Mouse (Mus musculus) liver, embryonic 15.5 days (tissue): ENCODE results near the gene Zkscan14. TPM values are rescaled to one million over a fixed set of nuclear protein-coding genes. Genes with fewer than 3 reads are reported as not detected.
"Not testable (repeated sequence)": the region's sequence is repeated elsewhere in the genome, so short reads cannot be mapped to it uniquely, and the experiment has no call there.

ENCODE experiments used
- ATAC-seq: fragments of 200-750 bp; cut with Nextera tagmentation; 2 replicates; pipeline ENCODE4 v1.8.0; 2017; ENCODE audit warnings: moderate number of reproducible peaks, mild to moderate bottlenecking, moderate library complexity; ENCODE audit not compliant: insufficient read depth
- H3K27ac ChIP-seq: fragments of 300-500 bp; sonication (generic); replicated peaks from 2 replicates; pipeline ENCODE4 v1.5.1; 2015; ENCODE audit warnings: mild to moderate bottlenecking, inconsistent platforms
- H3K27me3 ChIP-seq: fragments of 300-500 bp; sonication (generic); 2 replicates; pipeline ENCODE4 v1.6.1; 2015; ENCODE audit warnings: mild to moderate bottlenecking, inconsistent platforms
- H3K36me3 ChIP-seq: fragments of 300-500 bp; sonication (generic); replicated peaks from 2 replicates; pipeline ENCODE4 v1.6.1; 2015; ENCODE audit warnings: moderate library complexity, mild to moderate bottlenecking, inconsistent platforms
- H3K4me1 ChIP-seq: fragments of 300-500 bp; sonication (generic); replicated peaks from 2 replicates; pipeline ENCODE4 v1.6.1; 2015; ENCODE audit warnings: inconsistent platforms
- H3K4me2 ChIP-seq: fragments of 300-500 bp; sonication (generic); 2 replicates; pipeline ENCODE4 v1.6.1; 2015; ENCODE audit warnings: moderate library complexity, mild to moderate bottlenecking, inconsistent platforms
- H3K4me3 ChIP-seq: fragments of 300-500 bp; sonication (generic); replicated peaks from 2 replicates; pipeline ENCODE4 v1.5.1; 2015; ENCODE audit warnings: mild to moderate bottlenecking, inconsistent platforms
- H3K9ac ChIP-seq: fragments of 300-500 bp; sonication (generic); 2 replicates; pipeline ENCODE4 v1.6.1; 2015; ENCODE audit warnings: moderate library complexity, mild to moderate bottlenecking, inconsistent platforms
- H3K9me3 ChIP-seq: fragments of 300-500 bp; sonication (generic); replicated peaks from 2 replicates; pipeline ENCODE4 v1.6.1; 2016; ENCODE audit warnings: inconsistent platforms
- WGBS: fragments of 180-500 bp; shearing (Covaris S2); methylation state at CpG from one replicate; pipeline ENCODE4 v1.1.7; 2015; ENCODE audit warnings: mixed read lengths; ENCODE audit not compliant: insufficient replicate concordance; 5-methylcytosine and 5-hydroxymethylcytosine counted together
- polyA plus RNA-seq: library from polyadenylated mRNA; unstranded; fragments of >200 nt; fragmentation: Nextera tagmentation; extraction: Ambion mirVana; gene quantifications from 2 replicates; pipeline ENCODE4 v1.2.1, GENCODE M21; 2015

Gene Zkscan14
- polyA plus RNA-seq, 1 experiment from 2014 or later, result 8.8 TPM

DNA sequence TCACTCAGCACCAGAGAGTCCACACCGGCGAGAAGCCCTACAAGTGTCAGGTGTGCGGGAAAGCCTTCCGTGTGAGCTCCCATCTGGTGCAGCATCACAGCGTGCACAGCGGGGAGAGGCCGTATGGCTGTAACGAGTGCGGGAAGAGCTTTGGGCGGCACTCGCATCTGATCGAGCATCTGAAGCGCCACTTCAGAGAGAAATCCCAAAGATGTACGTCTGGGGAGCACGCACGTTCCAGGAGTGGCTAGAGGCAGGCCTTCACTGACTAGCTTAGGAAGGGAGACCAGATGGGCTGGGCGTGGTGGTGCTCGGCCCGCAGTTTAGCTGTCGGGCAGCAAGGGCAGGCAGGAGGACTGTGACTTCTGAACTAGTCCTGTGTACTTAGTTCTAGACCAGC, 17.0 kb upstream of the Zkscan14 start:
- H3K9ac ChIP-seq, result no peak overlapping the region
- no peak overlapping the region for H3K27ac ChIP-seq
- no peak overlapping the region for H3K4me2 ChIP-seq
- ATAC-seq, result no peak
- 91% methylated on average over 20 of the region's 20 CpGs for WGBS
- peaks cover 42% of the 10 kb centered on the region for H3K36me3 ChIP-seq
- no peaks in the 10 kb centered on the region for H3K27me3 ChIP-seq
- H3K4me3 ChIP-seq, result no peak overlapping the region
- H3K4me1 ChIP-seq, result no peaks in the 10 kb centered on the region; the same call in 1 of the 2 replicates
- no peaks in the 10 kb centered on the region for H3K9me3 ChIP-seq

DNA sequence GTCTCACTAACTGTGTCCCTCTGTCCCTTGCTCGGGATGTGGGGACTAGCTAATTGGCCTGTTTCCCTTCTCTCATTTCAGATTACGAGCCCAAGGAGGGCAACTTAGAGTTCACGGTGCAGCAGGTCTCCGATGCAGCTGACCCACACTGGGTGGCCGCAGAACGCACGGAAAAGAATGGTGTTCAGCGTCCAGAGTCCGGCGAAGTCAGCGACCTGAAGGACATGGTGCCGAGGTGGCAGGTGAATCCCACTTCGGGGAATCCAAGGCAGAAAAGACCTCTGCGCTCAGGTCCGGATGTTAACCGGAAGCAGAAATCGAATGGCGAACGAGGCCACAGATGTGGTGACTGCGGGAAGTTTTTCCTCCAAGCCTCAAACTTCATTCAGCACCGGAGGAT, 16.5 kb upstream of the Zkscan14 start:
- H3K4me3 ChIP-seq, result no peak overlapping the region
- no peak overlapping the region for H3K4me2 ChIP-seq
- H3K36me3 ChIP-seq, result peaks cover 46% of the 10 kb centered on the region
- H3K27me3 ChIP-seq, result no peaks in the 10 kb centered on the region
- H3K9me3 ChIP-seq, result no peaks in the 10 kb centered on the region
- whole genome bisulfite sequencing, result 87% methylated on average over 21 of the region's 21 CpGs
- ATAC-seq, result no peak
- no peak overlapping the region for H3K9ac ChIP-seq
- H3K4me1 ChIP-seq, result no peaks in the 10 kb centered on the region; the same call in 1 of the 2 replicates
- H3K27ac ChIP-seq, result no peak overlapping the region

DNA sequence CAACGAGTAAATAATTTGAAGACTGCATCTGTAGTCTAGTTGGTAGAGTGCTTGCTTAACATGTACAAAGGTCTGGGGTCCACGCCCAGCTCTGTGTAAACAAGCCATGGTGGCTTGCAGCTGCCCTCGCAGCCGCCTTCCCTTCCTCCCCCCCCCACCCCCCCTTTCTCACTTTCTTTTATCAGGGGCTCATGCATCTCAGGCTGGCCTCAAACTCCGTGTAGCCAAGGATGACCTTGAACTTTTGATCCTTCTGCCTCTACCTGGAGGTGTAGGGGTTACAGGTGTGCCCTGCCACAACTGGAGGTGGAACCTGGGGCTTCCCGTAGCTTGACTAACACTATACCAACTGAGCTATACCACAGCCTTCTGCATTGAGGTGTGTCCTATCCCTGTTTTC, 16.1 kb upstream of the Zkscan14 start:
- no peak overlapping the region for H3K27ac ChIP-seq
- 63% methylated on average over 6 of the region's 6 CpGs for WGBS
- ATAC-seq, result no peak

DNA sequence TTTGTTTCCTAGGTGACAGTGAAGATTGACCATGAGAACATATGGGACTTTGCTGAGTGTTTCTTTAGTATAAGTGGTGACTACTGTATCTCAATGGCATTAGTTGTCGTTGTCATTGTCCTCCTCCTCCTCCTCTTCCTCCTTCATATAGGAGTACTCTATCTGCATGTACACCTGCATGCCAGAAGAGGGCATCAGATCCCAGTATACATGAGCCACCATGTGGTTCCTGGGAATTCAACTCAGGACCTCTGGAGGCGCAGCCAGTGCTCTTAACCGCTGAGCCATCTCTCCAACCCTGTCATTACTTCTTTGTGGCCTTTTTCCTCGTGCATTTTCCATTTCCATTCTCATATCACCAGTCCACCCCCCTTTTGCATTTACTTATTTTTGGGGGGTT, 13.0 kb upstream of the Zkscan14 start:
- Histone ChIP-seq H3K27ac (no peak overlapping the region), H3K4me3 (no peak overlapping the region), H3K36me3 (peaks cover 56% of the 10 kb centered on the region), H3K4me1 (no peaks in the 10 kb centered on the region), H3K27me3 (no peaks in the 10 kb centered on the region), H3K9me3 (no peaks in the 10 kb centered on the region), H3K4me2 (no peak overlapping the region), H3K9ac (no peak overlapping the region)
- WGBS, result 61% methylated on average over 4 of the region's 4 CpGs
- no peak for ATAC-seq

More for the DNA sequence above, 16.1 kb upstream of the Zkscan14 start:
- Histone ChIP-seq H3K36me3 (peaks cover 47% of the 10 kb centered on the region), H3K4me3 (no peak overlapping the region), H3K9ac (no peak overlapping the region), H3K9me3 (no peaks in the 10 kb centered on the region), H3K4me1 (no peaks in the 10 kb centered on the region; the same call in 1 of the 2 replicates), H3K27me3 (no peaks in the 10 kb centered on the region), H3K4me2 (no peak overlapping the region)

DNA sequence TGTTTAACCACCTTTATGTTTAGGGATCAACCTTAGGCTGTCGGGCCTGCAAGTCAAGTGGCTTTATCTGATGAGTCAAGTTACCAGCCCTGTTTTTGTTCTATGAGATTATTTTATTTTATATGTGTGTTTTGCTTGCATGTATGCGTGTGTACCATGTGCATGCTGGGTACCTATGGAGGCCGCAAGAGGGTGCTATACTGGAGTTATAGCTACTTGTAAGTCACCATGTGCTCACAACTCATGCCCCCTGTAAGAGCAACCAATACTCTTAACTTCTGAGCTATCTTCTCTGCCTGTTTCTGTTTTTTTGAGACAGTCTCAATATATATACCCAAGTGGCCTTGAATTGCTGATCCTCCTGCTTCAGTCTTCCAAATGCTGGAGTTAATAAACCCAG, 11.8 kb upstream of the Zkscan14 start:
- H3K9ac ChIP-seq, result no peak overlapping the region
- peaks cover 57% of the 10 kb centered on the region for H3K36me3 ChIP-seq

DNA sequence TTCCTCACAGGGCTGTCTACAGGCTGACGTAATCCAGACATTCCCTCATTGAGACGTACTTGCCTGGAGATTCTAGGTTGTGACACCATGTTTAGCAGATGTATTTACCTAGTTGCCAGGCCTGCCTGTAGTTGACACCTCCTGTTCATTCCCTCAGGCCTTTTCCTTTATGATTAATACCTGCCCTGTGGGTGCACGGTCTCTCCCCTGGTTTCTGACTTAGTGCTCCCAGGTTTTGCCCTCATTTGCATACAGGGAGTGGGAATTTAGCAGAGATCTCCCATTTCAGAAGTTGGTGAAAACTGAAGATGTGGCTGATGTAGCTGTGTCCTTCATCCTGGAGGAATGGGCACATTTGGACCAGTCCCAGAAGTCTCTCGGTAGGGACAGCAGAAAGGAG, 10.5 kb upstream of the Zkscan14 start:
- H3K27ac ChIP-seq, result no peak overlapping the region
- no peak overlapping the region for H3K4me3 ChIP-seq
- H3K36me3 ChIP-seq, result peaks cover 59% of the 10 kb centered on the region
- H3K9ac ChIP-seq, result no peak overlapping the region
- H3K4me2 ChIP-seq, result no peak overlapping the region
- H3K4me1 ChIP-seq, result no peaks in the 10 kb centered on the region
- 76% methylated on average over 4 of the region's 4 CpGs for WGBS
- no peaks in the 10 kb centered on the region for H3K9me3 ChIP-seq
- ATAC-seq, result no peak
- H3K27me3 ChIP-seq, result no peaks in the 10 kb centered on the region

More for the DNA sequence above, 11.8 kb upstream of the Zkscan14 start:
- H3K4me3 ChIP-seq, result no peak overlapping the region
- no peaks in the 10 kb centered on the region for H3K9me3 ChIP-seq
- no peak for ATAC-seq
- no peaks in the 10 kb centered on the region for H3K27me3 ChIP-seq
- H3K27ac ChIP-seq, result no peak overlapping the region
- no peaks in the 10 kb centered on the region for H3K4me1 ChIP-seq
- H3K4me2 ChIP-seq, result no peak overlapping the region
- 76% methylated on average over 3 of the region's 3 CpGs for WGBS

DNA sequence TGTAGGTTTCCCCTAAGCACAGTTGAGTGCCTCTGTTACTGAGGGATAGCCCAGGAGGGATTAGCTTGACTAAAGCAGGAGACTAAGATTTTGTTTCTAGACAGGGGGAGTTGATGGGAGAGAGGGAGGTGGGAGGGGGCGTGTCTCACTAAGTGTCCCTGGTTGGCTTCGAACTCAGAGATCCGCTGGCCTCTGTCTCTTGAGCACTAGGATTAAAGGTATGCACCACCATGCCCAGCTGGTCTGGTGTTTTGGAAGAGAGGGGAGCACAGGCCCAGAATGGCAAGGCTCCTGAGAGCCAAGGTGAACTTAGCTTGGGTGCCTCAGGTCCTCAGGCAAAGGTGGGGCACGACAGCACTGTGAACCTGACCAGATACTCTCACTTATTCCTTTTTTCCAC, 9.7 kb upstream of the Zkscan14 start:
- Histone ChIP-seq H3K36me3 (peaks cover 66% of the 10 kb centered on the region), H3K9ac (no peak overlapping the region), H3K4me2 (no peak overlapping the region), H3K9me3 (no peaks in the 10 kb centered on the region), H3K4me1 (no peaks in the 10 kb centered on the region), H3K4me3 (no peak overlapping the region), H3K27me3 (no peaks in the 10 kb centered on the region), H3K27ac (no peak overlapping the region)
- no peak for ATAC-seq
- WGBS, result 84% methylated on average over 4 of the region's 4 CpGs

DNA sequence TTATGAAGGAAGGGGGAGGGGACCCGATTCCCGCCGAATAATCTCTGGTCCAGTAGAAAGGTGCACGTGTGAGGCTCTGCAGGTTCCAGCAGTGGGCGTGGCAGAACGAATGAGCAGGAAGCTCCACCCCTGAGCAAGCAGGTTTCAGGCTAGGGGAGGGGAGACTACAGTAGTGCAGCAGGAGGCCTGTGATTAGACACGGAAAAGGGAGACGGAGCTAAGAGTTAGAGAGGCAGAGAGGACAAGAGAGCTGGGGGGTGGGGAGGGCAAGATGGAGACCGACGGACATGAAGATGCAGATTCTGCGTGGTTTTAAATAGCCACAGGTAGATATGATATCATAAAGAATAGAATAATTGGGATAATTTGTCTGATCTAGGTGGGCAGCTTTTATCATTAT, 6.7 kb upstream of the Zkscan14 start:
- H3K27me3 ChIP-seq, H3K27ac ChIP-seq, H3K4me3 ChIP-seq, H3K4me2 ChIP-seq, ATAC-seq, H3K9ac ChIP-seq, H3K9me3 ChIP-seq: not testable (repeated sequence)
- Histone ChIP-seq H3K4me1 (peaks cover 20% of the 10 kb centered on the region), H3K36me3 (peaks cover 54% of the 10 kb centered on the region)
- 60% methylated on average over 11 of the region's 11 CpGs for WGBS

DNA sequence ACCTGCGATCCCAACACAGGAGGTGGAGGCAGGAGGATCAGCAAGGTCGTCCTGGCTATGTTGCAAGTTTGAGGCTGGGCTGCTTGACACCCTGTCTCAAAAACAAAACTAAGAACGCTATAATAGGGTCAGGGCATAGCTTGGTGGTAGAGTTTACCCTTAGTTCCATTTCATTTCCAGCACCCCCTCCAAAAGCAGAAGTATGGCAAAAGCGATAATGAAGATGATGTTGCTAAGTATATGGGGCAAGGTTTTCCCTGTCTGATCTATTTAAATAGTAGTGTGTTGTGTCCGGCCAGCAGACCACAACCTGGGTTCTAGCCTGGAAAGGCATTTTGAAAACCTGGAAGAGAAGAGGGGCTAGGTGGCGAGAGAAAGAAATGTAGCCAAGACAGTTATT, 6.3 kb upstream of the Zkscan14 start:
- H3K9me3 ChIP-seq, result no peaks in the 10 kb centered on the region
- no peaks in the 10 kb centered on the region for H3K27me3 ChIP-seq
- no peak overlapping the region for H3K4me2 ChIP-seq
- peaks cover 24% of the 10 kb centered on the region for H3K4me1 ChIP-seq
- ATAC-seq, result no peak
- H3K4me3 ChIP-seq, result no peak overlapping the region
- 71% methylated on average over 6 of the region's 6 CpGs for WGBS
- peaks cover 51% of the 10 kb centered on the region for H3K36me3 ChIP-seq
- no peak overlapping the region for H3K27ac ChIP-seq
- no peak overlapping the region for H3K9ac ChIP-seq

DNA sequence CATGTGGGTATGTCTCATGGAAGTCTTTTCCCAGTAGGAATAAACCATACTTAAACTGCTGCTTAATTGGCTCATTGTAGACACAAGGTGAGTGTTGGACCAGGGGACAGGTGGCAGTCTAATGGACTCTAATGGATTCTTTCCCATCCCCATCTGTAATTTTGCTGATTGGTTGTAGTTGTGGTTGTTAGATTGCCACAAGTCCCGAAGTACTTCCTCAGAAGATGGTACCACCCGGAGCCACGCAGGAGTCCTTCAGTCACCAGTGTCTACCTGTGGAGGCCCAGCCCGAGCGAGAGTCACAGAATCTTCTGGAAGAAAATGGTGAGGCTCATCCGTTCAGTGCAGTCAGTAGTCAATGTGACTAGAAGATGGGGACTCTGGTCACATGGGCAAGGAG, 5.7 kb upstream of the Zkscan14 start:
- ATAC-seq, result no peak

DNA sequence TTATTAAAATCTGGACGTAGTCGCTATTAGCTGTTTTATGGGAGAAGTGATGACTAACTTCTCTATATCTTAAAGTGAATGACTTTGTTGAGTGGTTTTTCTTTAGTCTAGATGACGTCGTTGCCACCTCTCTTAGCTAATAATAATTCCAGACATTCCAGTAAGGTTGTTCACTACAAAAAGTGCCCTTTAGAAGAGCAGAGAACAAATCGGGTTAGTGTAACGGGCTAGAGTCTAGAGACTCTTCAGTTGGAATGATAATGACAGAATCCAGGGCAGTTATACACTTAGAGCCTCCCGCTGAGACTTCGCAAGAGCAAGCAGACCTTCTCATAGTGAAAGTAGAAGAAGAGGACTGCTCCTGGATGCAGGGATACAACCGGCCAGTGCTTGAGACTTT, 3.4 kb upstream of the Zkscan14 start:
- Histone ChIP-seq H3K4me3 (peak overlapping the region; percentile 69), H3K36me3 (peaks cover 26% of the 10 kb centered on the region), H3K9ac (peak overlapping the region; percentile 60), H3K4me2 (peak overlapping the region; percentile 86), H3K4me1 (peaks cover 48% of the 10 kb centered on the region), H3K27me3 (no peaks in the 10 kb centered on the region), H3K9me3 (no peaks in the 10 kb centered on the region), H3K27ac (peak overlapping the region; percentile 41)
- no peak for ATAC-seq
- 19% methylated on average over 9 of the region's 9 CpGs for WGBS

More for the DNA sequence above, 5.7 kb upstream of the Zkscan14 start:
- WGBS, result 81% methylated on average over 6 of the region's 6 CpGs
- Histone ChIP-seq H3K27me3 (no peaks in the 10 kb centered on the region), H3K4me2 (no peak overlapping the region), H3K9ac (no peak overlapping the region), H3K27ac (no peak overlapping the region), H3K9me3 (no peaks in the 10 kb centered on the region), H3K4me1 (peaks cover 30% of the 10 kb centered on the region), H3K4me3 (no peak overlapping the region), H3K36me3 (peaks cover 48% of the 10 kb centered on the region)

DNA sequence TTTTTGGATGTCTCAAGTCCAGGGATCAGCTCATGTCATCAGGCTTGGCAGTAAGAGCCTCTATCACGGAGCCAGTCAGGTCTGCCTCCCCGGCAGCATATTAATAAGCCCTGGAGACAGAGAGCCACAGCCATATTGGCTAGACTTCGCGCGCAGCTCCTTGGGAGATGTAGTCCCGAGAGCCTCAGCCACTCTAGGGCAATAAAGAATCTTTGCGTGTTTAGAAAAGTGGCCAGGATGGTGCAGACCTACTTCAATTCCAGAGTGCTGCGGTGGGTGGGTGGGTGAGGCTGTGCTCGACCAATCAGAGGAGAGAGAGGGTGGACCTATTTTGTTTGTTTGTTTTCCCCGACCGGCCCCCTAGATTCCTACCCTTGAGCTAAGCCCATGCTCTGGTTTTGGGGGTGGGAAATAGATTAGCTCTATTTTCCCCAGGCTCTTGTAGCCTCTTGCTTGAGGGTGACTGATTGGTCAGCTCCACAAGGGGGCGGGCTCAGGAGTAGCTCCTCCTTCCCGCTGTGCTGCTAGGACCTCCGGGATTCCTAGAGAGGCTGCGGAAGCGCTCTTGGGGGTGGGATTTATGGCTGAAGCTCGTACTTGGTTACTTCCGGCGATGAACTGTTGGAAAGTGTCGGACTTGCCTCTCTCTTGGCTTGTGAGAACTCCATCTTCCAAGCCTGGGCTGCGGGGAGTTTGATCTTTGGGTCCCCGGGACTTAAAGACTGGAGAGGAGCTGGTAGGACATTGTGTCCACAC, 2.4 kb upstream of the Zkscan14 start, which contains the start of gene Zkscan5:
Gene Zkscan5 (plus strand): TSS at position 627 of the 756 bp plus-strand sequence.
- Histone ChIP-seq H3K27me3 (no peaks in the 10 kb centered on the region), H3K36me3 (peaks cover 18% of the 10 kb centered on the region; the same call in 1 of the 2 replicates), H3K4me2 (peak within 1 kb of the TSS; percentile 86), H3K4me3 (peak within 1 kb of the TSS; percentile 69), H3K9ac (peak within 1 kb of the TSS; percentile 63), H3K9me3 (no peaks in the 10 kb centered on the region), H3K4me1 (peaks cover 53% of the 10 kb centered on the region), H3K27ac (peak within 1 kb of the TSS; percentile 95)
- peak; percentile 95 for ATAC-seq
- under 1% methylated on average over 22 of the region's 22 CpGs for WGBS
